Mouse (Mus musculus) C2C12 (cell line): Measurements from ENCODE around the gene E130218I03Rik. TPM values are rescaled to one million over a fixed set of nuclear protein-coding genes. Genes with fewer than 3 reads are reported as not detected.

Source experiments
- H3K27me3 ChIP-seq: one replicate; pipeline ENCODE4 v1.6.1; 2011; ENCODE audit not compliant: control insufficient read depth, insufficient read depth, insufficient read length
- H3K36me3 ChIP-seq: one replicate; pipeline ENCODE4 v1.6.1; 2011; ENCODE audit not compliant: control insufficient read depth, insufficient read depth
- H3K4me3 ChIP-seq: one replicate; pipeline ENCODE4 v1.5.1; 2011; ENCODE audit warnings: mild to moderate bottlenecking, control low read depth; ENCODE audit not compliant: poor library complexity, insufficient read depth, severe bottlenecking
- H3K79me2 ChIP-seq: one replicate; pipeline ENCODE4 v1.6.1; 2011; ENCODE audit not compliant: control insufficient read depth, insufficient read depth
- H3K79me3 ChIP-seq: one replicate; pipeline ENCODE4 v1.6.1; 2011; ENCODE audit warnings: low read depth, control low read depth
- H3ac ChIP-seq: one replicate; pipeline ENCODE3; 2011; ENCODE audit warnings: low read depth; ENCODE audit not compliant: control insufficient read depth, insufficient read length
- CEBPB ChIP-seq: IDR thresholded peaks from one replicate; pipeline ENCODE4 v1.6.1; 2011; ENCODE audit warnings: low read depth, mild to moderate bottlenecking, control low read depth, moderate library complexity
- CTCF ChIP-seq: IDR thresholded peaks from one replicate; pipeline ENCODE4 v1.5.1; 2011; ENCODE audit not compliant: control insufficient read depth, insufficient read depth, insufficient read length
- FOSL1 ChIP-seq: IDR thresholded peaks from one replicate; pipeline ENCODE4 v1.8.0; 2011; ENCODE audit warnings: mild to moderate bottlenecking, low read length; ENCODE audit not compliant: poor library complexity, insufficient read depth, severe bottlenecking
- MAX ChIP-seq: IDR thresholded peaks from one replicate; pipeline ENCODE4 v1.6.1; 2011; ENCODE audit warnings: mild to moderate bottlenecking, control low read depth
- MYOD1 ChIP-seq: IDR thresholded peaks from one replicate; pipeline ENCODE4 v1.6.1; 2011; ENCODE audit warnings: low read depth; ENCODE audit not compliant: control insufficient read depth, insufficient read length
- MYOG ChIP-seq: IDR thresholded peaks from one replicate; pipeline ENCODE4 v1.6.1; 2011; ENCODE audit not compliant: control insufficient read depth, insufficient read length; ENCODE audit errors: extremely low read depth
- USF1 ChIP-seq: IDR thresholded peaks from one replicate; pipeline ENCODE4 v1.6.1; 2011; ENCODE audit warnings: low read depth, mild to moderate bottlenecking, control low read depth, moderate library complexity
- polyA plus RNA-seq: library from polyadenylated mRNA; unstranded; fragments of >200 nt; fragmentation: generic; extraction: Trizol; gene quantifications from one replicate; pipeline ENCODE4 v1.2.1, GENCODE M21; 2012; ENCODE audit warnings: missing spikeins

E130218I03Rik gene
- polyA plus RNA-seq, 1 experiment: 0.36 TPM

DNA sequence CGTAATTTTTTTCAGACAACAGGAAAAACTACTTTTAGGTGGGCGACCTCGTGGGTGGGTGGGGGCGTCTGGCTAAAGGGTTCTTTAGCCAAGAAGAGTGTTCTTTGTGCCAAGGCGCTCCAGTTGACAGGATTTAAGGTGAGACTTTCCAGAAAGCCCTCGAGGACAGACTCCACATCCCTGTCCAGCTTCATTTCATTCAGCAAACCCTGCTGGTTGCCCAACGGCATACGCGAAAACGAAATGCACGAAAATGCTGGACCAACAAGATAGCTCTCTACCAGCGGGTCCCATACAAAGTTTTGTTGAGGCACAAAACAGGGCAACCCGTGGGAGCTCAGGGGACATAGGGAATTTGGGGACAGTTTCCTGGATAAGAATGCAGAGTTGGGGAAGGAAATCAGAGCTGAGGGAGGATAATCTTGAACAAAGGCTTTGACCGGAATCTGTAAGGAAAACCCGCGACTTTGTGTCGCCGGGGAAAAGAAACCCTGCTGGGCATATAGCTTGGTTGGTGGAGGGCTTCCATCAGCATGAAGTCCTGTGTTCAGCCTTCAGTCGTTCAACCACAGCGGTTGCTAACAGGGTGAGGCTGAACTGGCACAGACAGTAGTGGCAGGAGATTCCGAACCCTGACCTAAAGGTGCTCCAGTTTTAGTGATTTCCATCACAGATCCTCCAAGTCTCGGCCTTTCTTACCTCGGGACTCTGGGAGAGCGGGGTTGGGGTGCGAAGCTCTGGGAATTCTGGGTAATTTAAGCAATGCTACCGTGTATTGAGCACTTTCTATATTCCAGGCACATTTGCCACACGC lies 6.9 kb downstream of the E130218I03Rik start:
- no peak for TF ChIP-seq MYOG
- TF ChIP-seq MYOD1: no peak
- TF ChIP-seq CEBPB: no peak
- TF ChIP-seq CTCF: no peak
- no peak for TF ChIP-seq FOSL1
- TF ChIP-seq USF1: no peak
- TF ChIP-seq MAX: no peak
- peaks cover 74% of the 10 kb centered on the region for H3K27me3 ChIP-seq
- no peaks in the 10 kb centered on the region for H3K79me3 ChIP-seq
- H3K4me3 ChIP-seq: no peak overlapping the region
- no peak overlapping the region for H3ac ChIP-seq
- H3K36me3 ChIP-seq: no peaks in the 10 kb centered on the region
- no peaks in the 10 kb centered on the region for H3K79me2 ChIP-seq

DNA sequence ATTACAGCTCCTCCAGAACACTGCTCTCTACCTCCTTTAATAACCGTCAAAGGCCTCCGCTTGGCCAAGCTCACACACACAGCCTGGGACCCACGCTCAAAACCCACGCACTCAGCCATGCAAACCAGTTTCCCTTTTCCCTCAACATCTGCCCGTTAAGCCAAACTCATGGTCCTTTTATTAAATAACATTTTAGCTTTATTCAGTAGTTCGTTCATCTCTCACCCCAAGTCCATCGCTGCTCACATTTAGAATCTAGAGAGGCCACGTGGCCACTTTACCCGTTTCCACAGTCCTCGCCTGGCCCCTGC lies 7.4 kb downstream of the E130218I03Rik start:
- H3K79me2 ChIP-seq: no peaks in the 10 kb centered on the region
- no peaks in the 10 kb centered on the region for H3K36me3 ChIP-seq
- no peaks in the 10 kb centered on the region for H3K79me3 ChIP-seq
- no peak overlapping the region for H3ac ChIP-seq
- no peak overlapping the region for H3K4me3 ChIP-seq
- TF ChIP-seq FOSL1 (no peak), USF1 (no peak), CEBPB (no peak), MYOD1 (no peak), CTCF (no peak), MAX (no peak), MYOG (no peak)
- H3K27me3 ChIP-seq: peaks cover 74% of the 10 kb centered on the region

DNA sequence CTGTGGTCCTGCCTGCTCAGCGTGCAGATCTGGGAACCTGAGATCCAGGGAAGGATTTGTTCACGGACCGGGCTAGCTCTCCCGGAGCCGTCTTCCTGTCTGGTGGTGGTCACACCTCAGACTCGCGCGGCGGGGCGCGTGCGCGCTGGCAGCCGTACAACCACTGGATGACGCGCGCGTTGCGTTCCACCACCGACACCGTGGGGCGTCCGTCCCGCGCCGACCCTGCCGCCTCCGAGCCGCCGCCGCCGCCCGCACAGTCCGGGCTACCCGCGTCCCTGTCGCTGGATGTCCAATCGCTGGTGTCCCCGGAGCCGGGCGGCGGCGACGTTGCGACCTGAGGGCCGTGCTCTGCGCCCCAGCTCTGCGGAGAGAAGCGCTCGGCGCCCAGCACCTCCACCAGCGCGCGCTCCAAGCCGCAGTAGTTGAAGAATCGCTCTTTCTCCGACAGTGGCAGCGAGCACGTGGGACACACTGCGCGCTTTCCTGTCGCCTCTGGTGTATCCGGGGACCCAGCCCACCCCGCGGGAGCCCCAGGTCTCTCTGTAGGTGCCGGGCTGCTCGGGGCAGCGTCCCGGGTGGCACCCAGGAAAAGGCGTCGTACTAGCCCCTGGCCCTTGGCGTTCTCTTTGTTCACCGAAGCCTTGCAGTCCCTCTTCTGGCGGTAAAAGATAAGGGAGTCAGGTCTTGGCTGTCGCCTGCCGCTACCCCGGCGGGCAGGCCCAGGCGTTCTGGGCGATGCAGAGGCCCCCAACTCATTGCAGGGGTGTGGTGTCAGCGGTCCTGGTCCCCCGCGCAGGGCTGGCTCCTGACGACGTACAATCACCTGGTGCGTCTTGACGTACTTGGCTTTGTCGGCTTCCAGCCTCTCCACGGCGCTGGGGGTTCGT lies 8.0 kb downstream of the E130218I03Rik start:
- peaks cover 74% of the 10 kb centered on the region for H3K27me3 ChIP-seq
- H3ac ChIP-seq: no peak overlapping the region
- no peaks in the 10 kb centered on the region for H3K79me2 ChIP-seq
- H3K36me3 ChIP-seq: no peaks in the 10 kb centered on the region
- H3K4me3 ChIP-seq: no peak overlapping the region
- H3K79me3 ChIP-seq: no peaks in the 10 kb centered on the region
- no peak for TF ChIP-seq MYOD1
- TF ChIP-seq USF1: no peak
- TF ChIP-seq CEBPB: no peak
- no peak for TF ChIP-seq MAX
- TF ChIP-seq CTCF: no peak
- no peak for TF ChIP-seq MYOG
- TF ChIP-seq FOSL1: no peak

DNA sequence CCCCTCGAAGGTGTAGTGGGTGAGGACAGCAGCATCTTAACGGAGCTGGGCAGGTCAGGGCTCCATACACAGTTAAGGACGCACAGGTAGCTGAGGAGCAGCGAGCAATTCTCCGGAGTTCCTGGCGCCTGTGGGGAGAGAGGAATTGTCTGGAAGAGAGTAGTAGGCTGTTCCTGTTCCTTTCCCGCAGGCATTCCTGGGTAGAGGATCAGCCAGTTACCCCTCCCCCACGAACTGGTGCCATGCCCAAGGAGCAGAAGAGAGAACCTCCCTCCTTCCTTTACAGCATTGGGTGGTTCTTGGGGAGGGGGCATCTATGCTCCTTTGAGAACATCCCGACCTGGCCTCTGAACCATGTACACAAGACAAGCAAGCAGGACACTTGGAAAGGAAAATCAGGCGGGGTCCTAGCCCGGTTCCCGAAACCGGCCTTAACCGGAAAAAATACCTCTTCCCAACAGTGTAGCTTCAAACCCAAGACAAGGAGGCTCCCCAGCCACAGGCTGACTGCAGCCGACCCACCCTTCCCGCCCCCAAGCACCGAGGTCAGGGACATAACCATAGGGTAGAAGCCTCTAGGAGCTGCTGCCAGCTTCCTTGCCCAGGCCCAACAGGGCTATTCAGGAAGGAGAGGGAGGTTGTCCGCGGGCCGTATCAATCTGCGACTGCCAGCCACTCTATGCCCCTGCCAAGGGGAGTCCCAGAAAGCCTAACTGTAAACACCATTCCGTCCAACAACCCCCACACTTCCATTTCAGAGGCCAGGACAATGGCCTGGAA lies 8.9 kb downstream of the E130218I03Rik start:
- Histone ChIP-seq H3ac (no peak overlapping the region), H3K36me3 (no peaks in the 10 kb centered on the region), H3K79me3 (no peaks in the 10 kb centered on the region), H3K4me3 (no peak overlapping the region), H3K79me2 (no peaks in the 10 kb centered on the region), H3K27me3 (peaks cover 71% of the 10 kb centered on the region)
- no peak for TF ChIP-seq CTCF
- TF ChIP-seq MYOG: no peak
- TF ChIP-seq USF1: no peak
- no peak for TF ChIP-seq MYOD1
- TF ChIP-seq FOSL1: no peak
- no peak for TF ChIP-seq CEBPB
- TF ChIP-seq MAX: no peak

DNA sequence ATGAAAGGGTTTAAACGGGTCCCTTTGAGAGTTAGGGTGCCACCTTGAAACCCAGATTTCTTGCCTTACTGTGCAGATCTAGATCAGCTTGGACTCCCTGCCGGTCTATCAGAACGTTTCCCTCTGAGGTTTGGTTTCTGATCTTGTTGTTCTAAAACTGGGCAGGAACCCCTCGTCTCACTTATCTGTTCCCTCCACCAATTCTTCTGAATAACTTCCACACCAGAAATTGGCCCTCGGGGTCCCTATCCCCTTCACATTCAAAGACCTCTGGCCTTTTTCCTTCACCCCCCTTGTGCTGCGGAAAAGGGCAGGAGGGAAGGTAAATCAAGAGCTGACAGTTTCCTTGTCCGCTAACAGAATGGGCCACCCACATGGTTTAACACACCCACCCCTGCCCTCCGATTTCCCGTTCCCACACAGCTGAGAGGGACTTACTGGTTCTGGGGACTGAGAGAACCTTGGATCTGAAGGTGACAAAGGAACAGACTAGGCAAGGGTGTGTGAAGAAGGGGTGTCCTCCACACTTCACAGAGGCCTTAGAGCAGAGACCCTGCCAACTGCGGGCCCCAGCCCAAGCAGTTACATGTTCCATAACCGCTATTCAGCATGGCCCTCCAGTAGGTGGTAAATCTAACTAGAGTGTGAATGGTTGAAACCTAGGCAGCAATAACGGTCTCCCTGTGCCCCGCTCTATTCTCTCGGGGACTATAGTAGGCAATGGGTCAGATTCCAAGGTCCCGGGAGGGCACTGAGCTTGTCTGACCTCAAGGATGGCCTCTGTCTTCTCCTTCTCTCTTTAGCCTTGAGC lies 9.7 kb downstream of the E130218I03Rik start:
- TF ChIP-seq FOSL1 (no peak), CTCF (no peak), MYOD1 (no peak), MAX (no peak), USF1 (no peak), MYOG (no peak), CEBPB (no peak)
- Histone ChIP-seq H3K27me3 (peaks cover 63% of the 10 kb centered on the region), H3K4me3 (no peak overlapping the region)

More for the DNA sequence above, 9.7 kb downstream of the E130218I03Rik start:
- Histone ChIP-seq H3K79me2 (no peaks in the 10 kb centered on the region), H3K79me3 (no peaks in the 10 kb centered on the region), H3ac (no peak overlapping the region), H3K36me3 (no peaks in the 10 kb centered on the region)
